Mouse (Mus musculus) midbrain, embryonic 15.5 days (tissue): ENCODE measurements around the gene Smc3. TPM values are rescaled to one million over a fixed set of nuclear protein-coding genes. Genes with fewer than 3 reads are reported as not detected.

Experiments used
- ATAC-seq: fragments of 200-750 bp; cut with Nextera tagmentation; replicated peaks from 2 replicates; pipeline ENCODE4 v1.8.0; 2017; ENCODE audit warnings: moderate TSS enrichment
- H3K27ac ChIP-seq: fragments of 300-500 bp; sonication (generic); 2 replicates; pipeline ENCODE4 v1.5.1; 2015; ENCODE audit warnings: mild to moderate bottlenecking, inconsistent platforms
- H3K27me3 ChIP-seq: fragments of 300-500 bp; sonication (generic); replicated peaks from 2 replicates; pipeline ENCODE4 v1.6.1; 2015; ENCODE audit warnings: inconsistent platforms
- H3K36me3 ChIP-seq: fragments of 300-500 bp; sonication (generic); replicated peaks from 2 replicates; pipeline ENCODE4 v1.6.1; 2015; ENCODE audit warnings: inconsistent platforms
- H3K4me1 ChIP-seq: fragments of 300-500 bp; sonication (generic); 2 replicates; pipeline ENCODE4 v1.6.1; 2015; ENCODE audit warnings: inconsistent platforms
- H3K4me2 ChIP-seq: fragments of 300-500 bp; sonication (generic); 2 replicates; pipeline ENCODE4 v1.6.1; 2015; ENCODE audit warnings: inconsistent platforms, mild to moderate bottlenecking, moderate library complexity
- H3K4me3 ChIP-seq: fragments of 300-500 bp; sonication (generic); 2 replicates; pipeline ENCODE4 v1.5.1; 2015; ENCODE audit warnings: mild to moderate bottlenecking, inconsistent platforms
- H3K9ac ChIP-seq: fragments of 300-500 bp; sonication (generic); 2 replicates; pipeline ENCODE4 v1.6.1; 2015; ENCODE audit warnings: mild to moderate bottlenecking, inconsistent platforms
- H3K9me3 ChIP-seq: fragments of 300-500 bp; sonication (generic); 2 replicates; pipeline ENCODE4 v1.6.1; 2016; ENCODE audit warnings: inconsistent platforms
- WGBS: fragments of 180-500 bp; shearing (Covaris S2); methylation state at CpG from one replicate; pipeline ENCODE4 v1.1.7; 2015; ENCODE audit warnings: mixed read lengths; 5-methylcytosine and 5-hydroxymethylcytosine counted together
- polyA plus RNA-seq: library from polyadenylated mRNA; unstranded; fragments of >200 nt; fragmentation: Nextera tagmentation; extraction: Ambion mirVana; gene quantifications from 2 replicates; pipeline ENCODE4 v1.2.1, GENCODE M21; 2015

Gene Smc3
- polyA plus RNA-seq, 1 experiment from 2014 or later = 60.0 TPM

- ATAC-seq = no peak
- Histone ChIP-seq H3K9me3 (no peaks in the 10 kb centered on the region), H3K4me2 (no peak overlapping the region), H3K9ac (no peak overlapping the region), H3K4me1 (no peaks in the 10 kb centered on the region), H3K27ac (no peak overlapping the region), H3K36me3 (no peaks in the 10 kb centered on the region), H3K4me3 (no peak overlapping the region), H3K27me3 (no peaks in the 10 kb centered on the region)
- 85% methylated on average over 5 of the region's 5 CpGs for WGBS
Measured at GRCm38 (mm10) chr19:53687592-53687991, 87.4 kb downstream of the Smc3 start.

- H3K27ac ChIP-seq = no peak overlapping the region
- no peak overlapping the region for H3K9ac ChIP-seq
- 53% methylated on average over 10 of the region's 10 CpGs for WGBS
- H3K9me3 ChIP-seq = no peaks in the 10 kb centered on the region
- no peak overlapping the region for H3K4me3 ChIP-seq
- H3K4me1 ChIP-seq = no peaks in the 10 kb centered on the region
- H3K36me3 ChIP-seq = no peaks in the 10 kb centered on the region
- H3K4me2 ChIP-seq = no peak overlapping the region
- H3K27me3 ChIP-seq = no peaks in the 10 kb centered on the region
- ATAC-seq = no peak
Measured at GRCm38 (mm10) chr19:53690816-53691215, 90.6 kb downstream of the Smc3 start.

GRCm38 (mm10) chr19:53694020-53694419, 93.8 kb downstream of the Smc3 start:
- no peak overlapping the region for H3K9ac ChIP-seq
- no peak overlapping the region for H3K27ac ChIP-seq
- H3K36me3 ChIP-seq = no peaks in the 10 kb centered on the region
- peaks cover 13% of the 10 kb centered on the region for H3K4me1 ChIP-seq
- no peak for ATAC-seq
- 37% methylated on average over 1 of the region's 1 CpGs for WGBS
- H3K4me2 ChIP-seq = no peak overlapping the region
- no peaks in the 10 kb centered on the region for H3K9me3 ChIP-seq
- no peaks in the 10 kb centered on the region for H3K27me3 ChIP-seq
- no peak overlapping the region for H3K4me3 ChIP-seq

Other genes with a start within 250 kb of the Smc3 start
- 7.7 TPM in 1 of 2 replicates, not detected in the other for gene Gm10197, start 228.6 kb upstream of the Smc3 start, polyA plus RNA-seq
- 31.9 and 32.4 TPM in 2 replicates for gene Smndc1, start 209.8 kb upstream of the Smc3 start, polyA plus RNA-seq
- gene Dusp5, start 71.3 kb upstream of the Smc3 start, polyA plus RNA-seq = 2.7 and 3.7 TPM in 2 replicates
- gene Nutf2-ps1, start 11.3 kb upstream of the Smc3 start, polyA plus RNA-seq = 219 and 237 TPM in 2 replicates
- gene Rbm20, start 76.9 kb downstream of the Smc3 start, polyA plus RNA-seq = 0.87 and 1.0 TPM in 2 replicates